Comparison of ENCODE assay signal across 27 mouse cellular contexts in genomic region chr7:4154976-4155375, GRCm38 (mm10). TPM values are rescaled to one million over a fixed set of nuclear protein-coding genes. Genes with fewer than 3 reads are reported as not detected.
A peak's percentile ranks its signal among the peaks of the same experiment; 100 is the strongest.
DNase-seq lines count a peak whose midpoint lies in the region; ATAC-seq lines count a peak whose summit lies in the region.
"Had no signal": no experiment of that assay in that cellular context is flagged by ENCODE, and none has a peak within 500 bp of the region (broad histone marks: within the 10 kb centered on the region; RNA-seq: fewer than 3 reads in every experiment).

No protein-coding gene starts in this region.

- peak; percentile 10 for DNase-seq in cerebellum, adult 9-10 months
- no peak for DNase-seq in cerebellum, adult 18-20 months
- peak; percentile 87 for DNase-seq in ES-CJ7 (ENCODE audit: low read depth, low spot score)
- peak; percentile 72 for DNase-seq in ZHBTc4 (ENCODE audit: low read depth, low spot score)
- no peak for DNase-seq in kidney, postnatal 4 days
- no peak for DNase-seq in layer of hippocampus, postnatal 10 days (ENCODE audit: low spot score in 2 of 2)
- DNase-seq: adrenal gland, postnatal 10 days; adrenal gland, postnatal 36 days; cerebellum, adult 2 months; cerebellum, postnatal 10 days; cerebellum, postnatal 36 days; embryo, embryonic 11 days; gastrocnemius, postnatal 25 days; heart, adult 2 months had no signal

- H3K4me3 ChIP-seq in megakaryocyte, embryonic 14.5 days (replicated peaks), result peak overlapping the region; percentile 69
- H3K4me3 ChIP-seq: embryonic facial prominence, embryonic 10.5 days; embryonic facial prominence, embryonic 13.5 days; erythroblast, embryonic 14.5 days; forebrain, embryonic 12.5 days; forebrain, embryonic 15.5 days; heart, adult 2 months; heart, embryonic 10.5 days; hindbrain, embryonic 12.5 days; hindbrain, embryonic 15.5 days had no signal

- H3K27me3 ChIP-seq in megakaryocyte, embryonic 14.5 days (replicated peaks), result peaks cover 6% of the 10 kb centered on the region
- H3K27me3 ChIP-seq: CH12.LX had no signal

- no peaks in the 10 kb centered on the region for H3K9me3 ChIP-seq in megakaryocyte, embryonic 14.5 days
- H3K9me3 ChIP-seq: embryonic facial prominence, embryonic 10.5 days; embryonic facial prominence, embryonic 13.5 days; forebrain, embryonic 12.5 days; forebrain, embryonic 15.5 days; heart, embryonic 10.5 days; hindbrain, embryonic 12.5 days; hindbrain, embryonic 15.5 days had no signal

- peaks cover 46% of the 10 kb centered on the region for H3K36me3 ChIP-seq in megakaryocyte, embryonic 14.5 days (replicated peaks; ENCODE audit: low read length)
- H3K36me3 ChIP-seq: embryonic facial prominence, embryonic 10.5 days; forebrain, embryonic 12.5 days; forebrain, embryonic 15.5 days; hindbrain, embryonic 12.5 days; hindbrain, embryonic 15.5 days had no signal

- no peak for ATAC-seq in megakaryocyte, adult 5-6 weeks (ENCODE audit: poor library complexity, severe bottlenecking)
- ATAC-seq: forebrain, embryonic 15.5 days had no signal

- H3K4me1 ChIP-seq in megakaryocyte, embryonic 14.5 days, result peaks cover 58% of the 10 kb centered on the region

RNA-seq across cellular contexts. Expression of gene Leng9, which starts 4.8 kb away (rescaled TPM):
- polyA plus RNA-seq in megakaryocyte, embryonic 14.5 days (2012; ENCODE audit: insufficient read depth, low replicate concordance), result 1.6 and 5.1 TPM in 2 replicates
- 2.6 and 3.0 TPM in 2 replicates for total RNA-seq in megakaryocyte, adult 5-6 weeks (2015)
- 4.1 and 5.2 TPM in 2 replicates for total RNA-seq in megakaryocyte, adult 5-6 weeks (2017)
- 1 to 10 TPM; 4.2 to 5.0 TPM for total RNA-seq in layer of hippocampus, postnatal 10 days (2021)

RNA-seq across cellular contexts. Expression of gene Cdc42ep5, which starts 9.7 kb away (rescaled TPM):
- 634 and 2,176 TPM in 2 replicates for polyA plus RNA-seq in megakaryocyte, embryonic 14.5 days (2012; ENCODE audit: insufficient read depth, low replicate concordance)
- not detected in 2 replicates for total RNA-seq in megakaryocyte, adult 5-6 weeks (2015)
- not detected in 2 replicates for total RNA-seq in megakaryocyte, adult 5-6 weeks (2017)
- 1 to 10 TPM; 1.7 to 2.6 TPM for total RNA-seq in layer of hippocampus, postnatal 10 days (2021)
- total RNA-seq: hematopoietic stem cell, adult 5-6 weeks; MEL had no signal

RNA-seq across cellular contexts. Expression of gene Leng8, which starts 18.1 kb away (rescaled TPM):
- polyA plus RNA-seq in megakaryocyte, embryonic 14.5 days (2012; ENCODE audit: insufficient read depth, low replicate concordance), result 56.6 and 193 TPM in 2 replicates
- 34.2 and 48.8 TPM in 2 replicates for total RNA-seq in megakaryocyte, adult 5-6 weeks (2015)
- total RNA-seq in megakaryocyte, adult 5-6 weeks (2017), result 35.2 TPM in 2 replicates
- 100 to 1,000 TPM; 164 to 177 TPM for total RNA-seq in layer of hippocampus, postnatal 10 days (2021)

RNA-seq across cellular contexts. Expression of gene Ttyh1, which starts 35.8 kb away (rescaled TPM):
- polyA plus RNA-seq in megakaryocyte, embryonic 14.5 days (2012; ENCODE audit: insufficient read depth, low replicate concordance), result not detected in 2 replicates
- not detected in 2 replicates for total RNA-seq in megakaryocyte, adult 5-6 weeks (2015)
- not detected in 2 replicates for total RNA-seq in megakaryocyte, adult 5-6 weeks (2017)
- total RNA-seq in layer of hippocampus, postnatal 10 days (2021), result 100 to 1,000 TPM; 610 to 702 TPM
- polyA plus RNA-seq: erythroblast, embryonic 14.5 days had no signal

Comparison
In these comparisons a context has a peak if more than half of its experiments do, and no peak if none do; other contexts are left out.
1. DNase-seq: peak in cerebellum, adult 9-10 months (single experiment), ES-CJ7 (single experiment) and ZHBTc4 (single experiment); none in cerebellum, adult 18-20 months (0 of 2), kidney, postnatal 4 days (0 of 2) and layer of hippocampus, postnatal 10 days (0 of 2).